Mouse (Mus musculus): ENCODE data around the gene Itsn1.

DNA sequence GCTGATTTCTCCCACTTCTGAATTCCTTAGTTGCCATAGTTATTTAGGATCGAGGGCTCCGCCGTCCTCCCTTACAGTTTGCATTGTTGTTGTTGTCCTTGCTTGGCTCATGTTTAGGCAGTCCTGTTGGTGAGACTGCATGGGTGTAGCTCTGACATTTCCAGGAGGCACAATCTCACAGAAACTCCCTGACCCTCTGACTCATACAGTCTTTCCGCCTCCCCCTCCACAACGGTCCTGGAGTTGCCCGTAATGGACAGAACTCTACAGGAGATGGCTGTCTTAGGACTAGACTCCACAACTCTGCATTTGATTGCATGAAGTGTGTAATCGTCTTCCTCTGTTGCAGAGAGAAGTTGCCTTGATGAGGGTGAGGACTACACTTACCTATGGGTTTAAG is 65.2 kb downstream of the Itsn1 start:
- no peak for TF ChIP-seq CTCF (IDR thresholded peaks at IDR 0.05; ENCODE audit: borderline replicate concordance, control insufficient read depth, extremely low read depth, insufficient read depth, low read length, poor library complexity)
- TF ChIP-seq POLR2A (IDR thresholded peaks at IDR 0.05; ENCODE audit: control insufficient read depth, extremely low read depth, insufficient read depth, low read length, poor library complexity) = no peak
